In genomic region chr7:15914252-15914651, GRCm38 (mm10) we compare ENCODE assay signal across 9 mouse cellular contexts. TPM values are rescaled to one million over a fixed set of nuclear protein-coding genes. Genes with fewer than 3 reads are reported as not detected.
DNase-seq lines count a peak whose midpoint lies in the region; ATAC-seq lines count a peak whose summit lies in the region.
"Had no signal": no experiment of that assay in that cellular context is flagged by ENCODE, and none has a peak within 500 bp of the region (broad histone marks: within the 10 kb centered on the region; RNA-seq: fewer than 3 reads in every experiment).

No protein-coding gene starts in this region.

- WGBS in midbrain, embryonic 14.5 days = 46% methylated on average over 2 of the region's 2 CpGs
- 46% methylated on average over 2 of the region's 2 CpGs for WGBS in midbrain, embryonic 16.5 days

- H3K27me3 ChIP-seq in midbrain, embryonic 14.5 days (ENCODE audit: control insufficient read depth, insufficient read depth, low read length) = no peaks in the 10 kb centered on the region
- no peaks in the 10 kb centered on the region for H3K27me3 ChIP-seq in midbrain, embryonic 16.5 days (ENCODE audit: control insufficient read depth, insufficient read depth, low read depth, low read length)
- H3K27me3 ChIP-seq: neural tube, embryonic 13.5 days had no signal

- H3K9ac ChIP-seq in midbrain, embryonic 14.5 days (replicated peaks; ENCODE audit: low read length) = no peak overlapping the region
- H3K9ac ChIP-seq in midbrain, embryonic 16.5 days (ENCODE audit: low read depth, low read length) = no peak overlapping the region
- H3K9ac ChIP-seq: neural tube, embryonic 13.5 days had no signal

- no peak overlapping the region for H3K4me3 ChIP-seq in midbrain, embryonic 14.5 days (replicated peaks; ENCODE audit: low read depth, low read length)
- no peak overlapping the region for H3K4me3 ChIP-seq in midbrain, embryonic 16.5 days (ENCODE audit: low read depth, low read length)
- H3K4me3 ChIP-seq: neural tube, embryonic 13.5 days had no signal

- H3K36me3 ChIP-seq in midbrain, embryonic 14.5 days (ENCODE audit: control insufficient read depth, insufficient read depth, low read length) = peaks cover 26% of the 10 kb centered on the region
- H3K36me3 ChIP-seq in midbrain, embryonic 16.5 days (ENCODE audit: control insufficient read depth, insufficient read depth, low read length) = peaks cover 14% of the 10 kb centered on the region; the same call in 1 of the 2 replicates

- H3K9me3 ChIP-seq in midbrain, embryonic 14.5 days (ENCODE audit: control insufficient read depth, low read length) = no peaks in the 10 kb centered on the region
- no peaks in the 10 kb centered on the region for H3K9me3 ChIP-seq in midbrain, embryonic 16.5 days (replicated peaks; ENCODE audit: control insufficient read depth, low read length, poor library complexity, severe bottlenecking)
- H3K9me3 ChIP-seq: neural tube, embryonic 13.5 days had no signal

- intact Hi-C loops in heart, postnatal 10 days (cut with DNase I) = loop anchor here (5.0 kb wide), 1 partner anchor 57 kb away; no protein-coding TSS in a partner anchor

- ATAC-seq in frontal cortex, adult (ENCODE audit: low TSS enrichment) = peak; percentile 11; the same call in 1 of the 2 replicates
- no peak for ATAC-seq in midbrain, embryonic 14.5 days (ENCODE audit: low FRiP score, low TSS enrichment)
- ATAC-seq in midbrain, embryonic 16.5 days = no peak
- peak; percentile 73 for ATAC-seq in megakaryocyte-erythroid progenitor cell, adult 5-6 weeks (replicated peaks; ENCODE audit: low FRiP score, low TSS enrichment, poor library complexity, severe bottlenecking)

- H3K27ac ChIP-seq in midbrain, embryonic 14.5 days (replicated peaks; ENCODE audit: low read depth, low read length) = no peak overlapping the region
- no peak overlapping the region for H3K27ac ChIP-seq in midbrain, embryonic 16.5 days (ENCODE audit: low read length)
- H3K27ac ChIP-seq: neural tube, embryonic 13.5 days had no signal

- H3K4me1 ChIP-seq in midbrain, embryonic 14.5 days (ENCODE audit: control insufficient read depth, insufficient read depth, low read length) = no peaks in the 10 kb centered on the region
- H3K4me1 ChIP-seq in midbrain, embryonic 16.5 days (ENCODE audit: control insufficient read depth, insufficient read depth, low read length) = no peaks in the 10 kb centered on the region
- H3K4me1 ChIP-seq: neural tube, embryonic 13.5 days had no signal

- H3K4me2 ChIP-seq in midbrain, embryonic 14.5 days (ENCODE audit: low read length) = no peak overlapping the region
- H3K4me2 ChIP-seq in midbrain, embryonic 16.5 days (ENCODE audit: low read length) = no peak overlapping the region
- H3K4me2 ChIP-seq: neural tube, embryonic 13.5 days had no signal

- DNase-seq in frontal cortex, postnatal 14 days (ENCODE audit: low spot score in 2 of 2) = no peak
- peak; percentile 64 for DNase-seq in midbrain, embryonic 14.5 days
- peak; percentile 49 for DNase-seq in T-cell, adult 2 months (ENCODE audit: low spot score)
- DNase-seq in heart, postnatal 10 days = peak; percentile 31 to 69
- no peak for DNase-seq in layer of hippocampus, adult 8-10 months (ENCODE audit: low spot score in 2 of 2)

RNA-seq across cellular contexts. Expression of gene Selenow, which starts 8.0 kb away (rescaled TPM):
- 1,539 and 1,832 TPM in 2 replicates for polyA plus RNA-seq in midbrain, embryonic 14.5 days (2014; fragmentation: Nextera tagmentation; extraction: Ambion mirVana)
- 1,578 and 1,695 TPM in 2 replicates for polyA plus RNA-seq in midbrain, embryonic 16.5 days (2015; fragmentation: Nextera tagmentation; extraction: Ambion mirVana)
- total RNA-seq in heart, postnatal 10 days (2021) = 100 to 1,000 TPM; 184 to 195 TPM
- 280 and 304 TPM in 2 replicates for total RNA-seq in megakaryocyte-erythroid progenitor cell, adult 5-6 weeks (2014; fragmentation: Nextera tagmentation)
- total RNA-seq in megakaryocyte-erythroid progenitor cell, adult 5-6 weeks (2017) = 47.7 and 76.3 TPM in 2 replicates
- total RNA-seq in layer of hippocampus, adult 8-10 months (2022) = 1,000 to 10,000 TPM; 1,057 to 1,355 (median 1,220) TPM

RNA-seq across cellular contexts. Expression of gene Nop53, which starts 31.6 kb away (rescaled TPM):
- 135 and 136 TPM in 2 replicates for polyA plus RNA-seq in midbrain, embryonic 14.5 days (2014; fragmentation: Nextera tagmentation; extraction: Ambion mirVana)
- polyA plus RNA-seq in midbrain, embryonic 16.5 days (2015; fragmentation: Nextera tagmentation; extraction: Ambion mirVana) = 108 and 110 TPM in 2 replicates
- 100 to 1,000 TPM; 152 to 153 TPM for total RNA-seq in heart, postnatal 10 days (2021)
- total RNA-seq in megakaryocyte-erythroid progenitor cell, adult 5-6 weeks (2014; fragmentation: Nextera tagmentation) = 117 and 138 TPM in 2 replicates
- total RNA-seq in megakaryocyte-erythroid progenitor cell, adult 5-6 weeks (2017) = 260 and 313 TPM in 2 replicates
- total RNA-seq in layer of hippocampus, adult 8-10 months (2022) = 100 to 1,000 TPM; 103 to 147 (median 122) TPM

RNA-seq across cellular contexts. Expression of gene Crxos, which starts 31.8 kb away (rescaled TPM):
- 0.22 TPM in 1 of 2 replicates, not detected in the other for polyA plus RNA-seq in midbrain, embryonic 14.5 days (2014; fragmentation: Nextera tagmentation; extraction: Ambion mirVana)
- not detected in 2 replicates for polyA plus RNA-seq in midbrain, embryonic 16.5 days (2015; fragmentation: Nextera tagmentation; extraction: Ambion mirVana)
- total RNA-seq in heart, postnatal 10 days (2021) = not detected
- total RNA-seq in megakaryocyte-erythroid progenitor cell, adult 5-6 weeks (2014; fragmentation: Nextera tagmentation) = not detected in 2 replicates
- total RNA-seq in megakaryocyte-erythroid progenitor cell, adult 5-6 weeks (2017) = not detected in 2 replicates
- total RNA-seq in layer of hippocampus, adult 8-10 months (2022) = under 1 TPM in 1 of 4 experiments, not detected in 3; 0.23 TPM
- polyA plus RNA-seq: neural tube, embryonic 13.5 days had no signal

RNA-seq across cellular contexts. Expression of gene Crx, which starts 34.5 kb away (rescaled TPM):
- 0.18 TPM in 1 of 2 replicates, not detected in the other for polyA plus RNA-seq in midbrain, embryonic 14.5 days (2014; fragmentation: Nextera tagmentation; extraction: Ambion mirVana)
- 0.24 and 0.27 TPM in 2 replicates for polyA plus RNA-seq in midbrain, embryonic 16.5 days (2015; fragmentation: Nextera tagmentation; extraction: Ambion mirVana)
- not detected for total RNA-seq in heart, postnatal 10 days (2021)
- not detected in 2 replicates for total RNA-seq in megakaryocyte-erythroid progenitor cell, adult 5-6 weeks (2014; fragmentation: Nextera tagmentation)
- not detected in 2 replicates for total RNA-seq in megakaryocyte-erythroid progenitor cell, adult 5-6 weeks (2017)
- total RNA-seq in layer of hippocampus, adult 8-10 months (2022) = not detected
- polyA plus RNA-seq: neural tube, embryonic 13.5 days had no signal

RNA-seq across cellular contexts. Expression of gene Ehd2, which starts 53.1 kb away (rescaled TPM):
- 3.1 and 3.9 TPM in 2 replicates for polyA plus RNA-seq in midbrain, embryonic 14.5 days (2014; fragmentation: Nextera tagmentation; extraction: Ambion mirVana)
- polyA plus RNA-seq in midbrain, embryonic 16.5 days (2015; fragmentation: Nextera tagmentation; extraction: Ambion mirVana) = 4.6 and 4.9 TPM in 2 replicates
- 100 to 1,000 TPM; 224 to 236 TPM for total RNA-seq in heart, postnatal 10 days (2021)
- total RNA-seq in megakaryocyte-erythroid progenitor cell, adult 5-6 weeks (2014; fragmentation: Nextera tagmentation) = 2.7 and 3.3 TPM in 2 replicates
- total RNA-seq in megakaryocyte-erythroid progenitor cell, adult 5-6 weeks (2017) = 1.4 and 1.5 TPM in 2 replicates
- total RNA-seq in layer of hippocampus, adult 8-10 months (2022) = 10 to 100 TPM in 1 of 4 experiments, 1 to 10 TPM in 3; 6.3 to 10.3 (median 8.7) TPM

Comparison
In these comparisons a context has a peak if more than half of its experiments do, and no peak if none do; other contexts are left out.
1. ATAC-seq: peak in frontal cortex, adult (single experiment) and megakaryocyte-erythroid progenitor cell, adult 5-6 weeks (single experiment); none in midbrain, embryonic 14.5 days (single experiment) and midbrain, embryonic 16.5 days (single experiment).
2. DNase-seq: peak in midbrain, embryonic 14.5 days (single experiment), T-cell, adult 2 months (single experiment) and heart, postnatal 10 days (2 of 2); none in frontal cortex, postnatal 14 days (0 of 2) and layer of hippocampus, adult 8-10 months (0 of 2).